Mouse (Mus musculus) testis, adult 2 months (tissue): ENCODE data around the gene Fscn2. TPM values are rescaled to one million over a fixed set of nuclear protein-coding genes. Genes with fewer than 3 reads are reported as not detected.

Experiments used
- H3K27ac ChIP-seq: fragments of 200-500 bp; 2 replicates; pipeline ENCODE4 v1.5.1; 2012; ENCODE audit warnings: low read depth, low read length; ENCODE audit not compliant: control insufficient read depth, insufficient read depth
- H3K27me3 ChIP-seq: fragments of 200-500 bp; 2 replicates; pipeline ENCODE4 v1.6.1; 2012; ENCODE audit warnings: mild to moderate bottlenecking, low read length, moderate library complexity; ENCODE audit not compliant: control insufficient read depth, insufficient read depth
- H3K36me3 ChIP-seq: fragments of 200-500 bp; 2 replicates; pipeline ENCODE4 v1.6.1; 2012; ENCODE audit warnings: mild to moderate bottlenecking, low read length; ENCODE audit not compliant: control insufficient read depth, insufficient read depth
- H3K4me1 ChIP-seq: fragments of 200-500 bp; 2 replicates; pipeline ENCODE4 v1.6.1; 2012; ENCODE audit warnings: low read length; ENCODE audit not compliant: control insufficient read depth, insufficient read depth
- H3K4me3 ChIP-seq: fragments of 200-500 bp; 2 replicates; pipeline ENCODE4 v1.5.1; 2012; ENCODE audit warnings: low read depth, mild to moderate bottlenecking, low read length, moderate library complexity, mixed read lengths; ENCODE audit not compliant: control insufficient read depth
- CTCF ChIP-seq: fragments of 200-500 bp; IDR thresholded peaks from 2 replicates; pipeline ENCODE4 v1.5.1; 2012; ENCODE audit warnings: low read depth, mild to moderate bottlenecking, inconsistent platforms, low read length, moderate library complexity; ENCODE audit not compliant: control insufficient read depth, insufficient read depth, insufficient replicate concordance
- POLR2A ChIP-seq: fragments of 200-500 bp; IDR thresholded peaks from 2 replicates; pipeline ENCODE4 v1.6.1; 2012; ENCODE audit warnings: low read depth, mild to moderate bottlenecking, inconsistent platforms, low read length, moderate library complexity; ENCODE audit not compliant: control insufficient read depth
- polyA plus RNA-seq: library from polyadenylated mRNA; depleted of rRNA; stranded (reverse); fragments of >200 nt; gene quantifications from 2 replicates; pipeline ENCODE4 v1.2.3, GENCODE M21; 2012

The Fscn2 gene
- polyA plus RNA-seq, 1 experiment: 2.1 TPM

DNA sequence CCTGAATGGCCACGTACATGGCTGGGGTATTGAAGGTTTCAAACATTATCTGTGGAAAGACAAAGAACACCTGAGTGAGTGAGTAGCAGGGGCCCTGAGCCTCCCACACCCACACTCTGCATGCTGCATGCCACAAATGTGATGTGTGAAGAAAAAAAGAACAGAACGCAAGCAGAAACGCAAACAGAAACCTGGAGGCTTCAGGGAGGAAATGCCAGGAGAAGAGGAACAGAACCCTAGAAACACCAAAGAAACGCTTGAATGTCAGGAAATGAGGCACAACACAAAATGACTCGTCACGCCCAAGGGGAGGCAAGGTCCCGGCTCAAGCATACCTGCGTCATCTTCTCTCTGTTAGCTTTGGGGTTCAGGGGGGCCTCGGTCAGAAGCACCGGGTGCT lies 14.0 kb upstream of the Fscn2 start:
- no peak for TF ChIP-seq POLR2A
- TF ChIP-seq CTCF: no peak
- 0 out of 2 replicates have a peak overlapping the region, but pooled peaks have one; percentile 5 for H3K27ac ChIP-seq
- H3K27me3 ChIP-seq: no peaks in the 10 kb centered on the region
- H3K4me1 ChIP-seq: peaks cover 18% of the 10 kb centered on the region
- H3K4me3 ChIP-seq: peak overlapping the region; percentile 91
- H3K36me3 ChIP-seq: no peaks in the 10 kb centered on the region

DNA sequence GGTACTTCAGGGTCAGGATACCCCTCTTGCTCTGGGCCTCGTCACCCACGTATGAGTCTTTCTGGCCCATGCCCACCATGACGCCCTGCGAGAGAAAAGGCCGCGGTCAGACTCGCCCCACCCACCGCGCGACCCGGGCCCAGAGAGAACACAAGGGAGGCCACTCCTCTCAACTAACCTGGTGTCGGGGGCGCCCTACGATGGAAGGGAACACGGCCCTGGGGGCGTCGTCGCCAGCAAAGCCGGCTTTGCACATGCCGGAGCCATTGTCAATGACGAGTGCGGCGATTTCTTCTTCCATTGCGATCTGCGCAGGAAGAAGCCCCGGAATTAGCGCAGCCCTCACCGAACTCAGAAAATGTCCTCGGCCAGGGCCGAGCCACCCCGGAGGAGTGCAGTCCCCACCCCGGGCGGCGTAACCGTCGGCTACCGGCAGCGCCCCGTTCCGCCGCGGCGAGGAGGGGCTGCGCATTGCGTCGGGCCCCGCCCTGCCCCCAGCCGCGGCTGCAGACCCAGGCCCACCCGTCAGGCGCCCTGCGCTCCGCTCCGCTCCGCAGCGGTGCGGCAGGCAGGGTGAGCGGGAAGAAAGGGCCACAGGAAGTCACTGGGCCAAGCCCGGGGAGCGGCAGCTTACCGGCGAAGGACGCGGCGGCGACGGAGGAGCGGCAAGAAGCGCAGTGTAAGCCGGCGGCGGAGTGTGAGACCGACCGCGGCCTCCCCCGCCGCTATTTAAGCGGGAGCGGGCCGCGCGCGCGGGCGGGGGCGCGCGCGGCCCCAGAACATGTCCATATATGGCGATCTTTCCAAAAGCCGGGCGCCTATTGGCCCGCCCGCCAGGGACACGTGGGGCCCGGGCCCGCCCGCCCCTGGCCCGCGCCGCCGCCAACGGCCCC lies 13.3 kb upstream of the Fscn2 start, which contains the start of gene Actg1:
TSS of gene Actg1 (minus strand) at position 752 of the 893 bp plus-strand sequence.
- Histone ChIP-seq H3K27ac (peak within 1 kb of the TSS; percentile 98), H3K27me3 (no peaks in the 10 kb centered on the region), H3K4me3 (peak within 1 kb of the TSS; percentile 94), H3K36me3 (no peaks in the 10 kb centered on the region), H3K4me1 (peaks cover 21% of the 10 kb centered on the region)
- peak; percentile 93 for TF ChIP-seq POLR2A
- no peak for TF ChIP-seq CTCF

DNA sequence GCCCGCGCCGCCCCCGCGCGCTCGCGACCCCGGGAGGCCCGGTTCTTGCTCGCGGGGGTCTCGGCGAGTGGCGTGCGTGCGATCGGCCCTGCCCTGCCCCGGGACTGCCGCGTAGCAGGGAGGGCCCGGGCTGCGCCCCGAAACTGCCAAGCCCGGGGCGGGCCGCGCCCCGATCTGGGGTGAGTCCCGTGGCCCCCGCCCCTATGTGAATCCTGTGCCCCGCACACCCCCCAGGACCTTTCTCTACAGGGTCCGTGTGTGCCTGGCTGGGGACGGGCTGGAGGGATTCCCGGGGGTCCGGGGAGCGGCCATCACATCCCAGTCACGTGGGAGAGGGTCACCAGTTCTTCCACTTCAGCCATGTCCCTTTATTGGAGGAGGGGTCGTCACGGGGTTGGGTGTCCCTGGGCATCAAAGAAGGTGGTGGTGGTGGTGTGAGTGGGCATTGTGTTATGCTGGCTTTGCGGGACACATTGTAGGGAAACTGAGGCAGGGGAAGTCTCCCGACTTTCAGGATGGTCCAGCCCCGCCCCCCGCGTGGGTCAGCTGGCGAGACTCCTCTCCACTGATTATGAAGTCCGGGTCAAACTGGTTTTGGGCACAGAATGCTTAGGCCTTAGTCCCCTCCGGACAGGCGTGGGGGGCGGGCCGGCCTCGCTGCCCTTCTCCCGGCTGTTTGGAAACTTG lies 12.5 kb upstream of the Fscn2 start:
- H3K4me3 ChIP-seq: peak overlapping the region; percentile 94

DNA sequence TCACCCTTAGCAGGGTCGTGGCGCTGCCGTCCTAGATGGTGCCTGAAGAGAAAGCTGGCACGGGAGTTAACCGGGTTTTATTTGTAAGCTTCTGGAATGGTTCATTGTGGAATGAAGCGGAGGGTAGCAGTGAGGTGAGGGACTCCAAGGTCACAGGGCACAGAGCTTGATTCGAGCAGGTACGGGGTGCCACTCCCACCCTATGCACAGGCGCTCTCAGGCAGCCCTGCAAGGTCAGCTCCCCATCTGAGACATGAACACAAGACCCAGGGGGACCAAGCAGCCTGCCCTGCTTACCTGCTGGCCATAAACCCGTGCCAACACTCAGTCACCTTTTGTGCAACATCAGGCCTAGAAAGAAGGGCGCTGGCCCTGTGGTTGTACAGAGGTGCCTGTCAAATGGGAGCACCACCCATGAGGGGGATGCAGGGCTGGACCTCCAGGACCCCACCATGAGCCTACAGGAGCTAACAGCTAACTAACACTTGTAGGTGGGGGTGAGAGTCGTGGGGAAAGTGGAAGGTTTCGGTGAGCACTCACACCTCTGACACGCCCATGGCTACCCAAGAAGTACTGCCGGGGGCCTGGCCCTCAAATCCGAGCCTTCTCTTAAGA lies 11.9 kb upstream of the Fscn2 start:
- Histone ChIP-seq H3K36me3 (no peaks in the 10 kb centered on the region), H3K4me3 (peak overlapping the region; percentile 94), H3K27ac (peak overlapping the region; percentile 98), H3K4me1 (peaks cover 30% of the 10 kb centered on the region), H3K27me3 (no peaks in the 10 kb centered on the region)
- TF ChIP-seq POLR2A: 0 out of 2 replicates have a peak, but pooled peaks have one; percentile 37
- TF ChIP-seq CTCF: no peak

More for the DNA sequence above, 12.5 kb upstream of the Fscn2 start:
- H3K4me1 ChIP-seq: peaks cover 27% of the 10 kb centered on the region
- H3K27me3 ChIP-seq: no peaks in the 10 kb centered on the region
- peak overlapping the region; percentile 98 for H3K27ac ChIP-seq
- no peaks in the 10 kb centered on the region for H3K36me3 ChIP-seq
- TF ChIP-seq CTCF (no peak), POLR2A (no peak; the same call in 1 of the 2 replicates)

DNA sequence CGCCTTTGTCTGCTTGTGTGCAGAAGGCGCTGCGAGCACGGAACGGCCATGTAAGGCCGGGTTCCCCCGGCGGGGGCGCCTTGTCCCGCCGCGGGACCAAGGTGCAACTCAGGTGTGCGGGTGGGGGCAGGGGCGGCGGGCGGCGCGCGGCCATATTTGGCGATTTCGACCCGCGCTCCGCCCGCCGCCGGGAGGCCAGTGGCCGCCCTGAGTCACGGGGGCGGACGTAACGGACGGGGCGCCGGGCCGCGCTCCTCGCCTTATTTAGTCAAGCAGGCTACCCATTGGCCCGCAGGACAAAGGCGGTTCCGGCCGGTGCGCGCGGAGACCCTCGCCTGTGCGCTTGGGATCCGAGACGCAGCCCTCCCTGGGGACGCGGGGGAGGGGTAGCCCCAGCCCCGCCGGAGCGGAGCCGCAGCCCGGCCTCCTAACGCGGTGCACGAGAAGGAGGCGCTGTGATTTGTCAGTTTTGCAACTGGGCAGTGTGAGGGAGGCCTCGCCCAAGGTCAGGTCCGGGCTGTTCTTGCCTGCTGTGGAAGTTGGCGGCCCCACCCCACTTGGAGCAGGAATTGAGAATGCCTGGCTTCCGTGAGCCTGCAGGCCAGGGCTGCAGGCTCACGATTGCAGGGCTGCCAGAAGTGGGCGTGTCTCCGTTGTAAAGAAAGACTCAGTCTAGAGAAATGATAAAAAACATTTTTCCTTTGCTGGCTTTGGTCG lies 11.2 kb upstream of the Fscn2 start:
- Histone ChIP-seq H3K4me3 (peak overlapping the region; percentile 94), H3K27ac (peak overlapping the region; percentile 98), H3K27me3 (no peaks in the 10 kb centered on the region), H3K4me1 (peaks cover 30% of the 10 kb centered on the region), H3K36me3 (no peaks in the 10 kb centered on the region)
- TF ChIP-seq CTCF (no peak), POLR2A (peak; percentile 35; the same call in 1 of the 2 replicates)

DNA sequence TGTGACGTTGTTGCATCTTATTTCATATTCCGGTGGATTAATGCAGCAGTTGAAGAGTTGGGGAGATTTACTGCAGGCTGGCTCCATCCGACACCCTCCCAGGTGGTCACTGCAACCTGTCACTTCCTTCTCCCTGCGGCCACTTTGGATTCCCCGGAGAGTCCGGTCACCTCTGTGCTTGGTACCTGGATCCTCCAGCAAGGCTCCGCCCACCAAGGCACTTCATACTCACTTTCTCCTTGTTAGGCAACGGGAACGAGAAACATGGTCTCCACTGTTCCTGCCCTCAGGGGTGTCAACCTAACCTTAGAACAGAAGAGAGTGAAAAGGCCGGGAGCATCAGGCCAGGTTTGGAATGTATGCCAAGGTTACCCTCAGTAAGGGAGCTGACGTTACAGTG lies 10.6 kb upstream of the Fscn2 start:
- Histone ChIP-seq H3K4me1 (peaks cover 30% of the 10 kb centered on the region), H3K27ac (peak overlapping the region; percentile 89), H3K4me3 (peak overlapping the region; percentile 94), H3K27me3 (no peaks in the 10 kb centered on the region), H3K36me3 (no peaks in the 10 kb centered on the region)
- no peak for TF ChIP-seq POLR2A
- no peak for TF ChIP-seq CTCF
